Mouse (Mus musculus) kidney, embryonic 16.5 days (tissue): ENCODE measurements around the gene Vrk2. TPM values are rescaled to one million over a fixed set of nuclear protein-coding genes. Genes with fewer than 3 reads are reported as not detected.

ENCODE experiments used
- ATAC-seq: fragments of 200-750 bp; cut with Nextera tagmentation; 2 replicates; pipeline ENCODE4 v1.8.0; 2017; ENCODE audit warnings: moderate TSS enrichment; ENCODE audit not compliant: low FRiP score, low TSS enrichment
- H3K27ac ChIP-seq: fragments of 300-500 bp; sonication (generic); 2 replicates; pipeline ENCODE4 v1.5.1; 2014; ENCODE audit warnings: low read length
- H3K27me3 ChIP-seq: fragments of 300-500 bp; sonication (generic); 2 replicates; pipeline ENCODE4 v1.6.1; 2014; ENCODE audit warnings: low read length, control low read depth, mixed read lengths; ENCODE audit not compliant: insufficient read depth
- H3K36me3 ChIP-seq: fragments of 300-500 bp; sonication (generic); 2 replicates; pipeline ENCODE4 v1.6.1; 2014; ENCODE audit warnings: low read length, control low read depth, mixed read lengths; ENCODE audit not compliant: insufficient read depth
- H3K4me1 ChIP-seq: fragments of 300-500 bp; sonication (generic); 2 replicates; pipeline ENCODE4 v1.6.1; 2014; ENCODE audit warnings: low read length, control low read depth, mixed read lengths; ENCODE audit not compliant: insufficient read depth
- H3K4me2 ChIP-seq: fragments of 300-500 bp; sonication (generic); replicated peaks from 2 replicates; pipeline ENCODE4 v1.6.1; 2014; ENCODE audit warnings: low read depth, low read length
- H3K4me3 ChIP-seq: fragments of 300-500 bp; sonication (generic); 2 replicates; pipeline ENCODE4 v1.5.1; 2014; ENCODE audit warnings: mild to moderate bottlenecking, low read length
- H3K9ac ChIP-seq: fragments of 300-500 bp; sonication (generic); replicated peaks from 2 replicates; pipeline ENCODE4 v1.6.1; 2014; ENCODE audit warnings: low read length
- H3K9me3 ChIP-seq: fragments of 300-500 bp; sonication (generic); 2 replicates; pipeline ENCODE4 v1.6.1; 2016; ENCODE audit warnings: low read length, control low read depth
- WGBS: fragments of 180-500 bp; shearing (Covaris S2); extraction: QIAGEN DNeasy Blood & Tissue Kit; methylation state at CpG from one replicate; pipeline ENCODE4 v1.1.7; 2014; 5-methylcytosine and 5-hydroxymethylcytosine counted together
- polyA plus RNA-seq: library from polyadenylated mRNA; unstranded; fragments of >200 nt; fragmentation: Nextera tagmentation; extraction: Ambion mirVana; gene quantifications from 2 replicates; pipeline ENCODE4 v1.2.1, GENCODE M21; 2015

Gene Vrk2
- 17.5 and 18.6 TPM in 2 replicates for polyA plus RNA-seq

GRCm38 (mm10) chr11:26593061-26594059, at the start of gene Vrk2, which contains the start of gene Gm6899:
Vrk2 (minus strand) TSS chr11:26593999.
Gm6899 (plus strand) TSS chr11:26593241.
- peak within 1 kb of the TSS; percentile 56 for H3K4me2 ChIP-seq
- peaks cover 6% of the 10 kb centered on the region; the same call in 1 of the 2 replicates for H3K4me1 ChIP-seq
- H3K9me3 ChIP-seq, result no peaks in the 10 kb centered on the region
- H3K4me3 ChIP-seq, result peak within 1 kb of the TSS; percentile 82
- no peaks in the 10 kb centered on the region for H3K36me3 ChIP-seq
- peak within 1 kb of the TSS; percentile 76 for H3K27ac ChIP-seq
- ATAC-seq, result peak; percentile 100
- under 1% methylated on average over 60 of the region's 60 CpGs for WGBS
- H3K9ac ChIP-seq, result peak within 1 kb of the TSS; percentile 90
- no peaks in the 10 kb centered on the region for H3K27me3 ChIP-seq

- no peaks in the 10 kb centered on the region for H3K4me1 ChIP-seq
- no peaks in the 10 kb centered on the region for H3K27me3 ChIP-seq
- no peak overlapping the region for H3K9ac ChIP-seq
- no peak overlapping the region for H3K4me2 ChIP-seq
- 90% methylated on average over 1 of the region's 1 CpGs for WGBS
- H3K9me3 ChIP-seq, result no peaks in the 10 kb centered on the region
- no peaks in the 10 kb centered on the region for H3K36me3 ChIP-seq
- no peak for ATAC-seq
- no peak overlapping the region for H3K4me3 ChIP-seq
- H3K27ac ChIP-seq, result no peak overlapping the region
Observed at GRCm38 (mm10) chr11:26642141-26642540, 48.3 kb upstream of the Vrk2 start.

- Histone ChIP-seq H3K27me3 (no peaks in the 10 kb centered on the region), H3K9me3 (no peaks in the 10 kb centered on the region), H3K9ac (no peak overlapping the region), H3K27ac (no peak overlapping the region), H3K4me1 (no peaks in the 10 kb centered on the region), H3K4me2 (no peak overlapping the region), H3K4me3 (no peak overlapping the region), H3K36me3 (no peaks in the 10 kb centered on the region)
- ATAC-seq, result no peak; the same call in 1 of the 2 replicates
- WGBS, result 74% methylated on average over 8 of the region's 8 CpGs
Observed at GRCm38 (mm10) chr11:26640314-26640785, 46.6 kb upstream of the Vrk2 start.

DNA sequence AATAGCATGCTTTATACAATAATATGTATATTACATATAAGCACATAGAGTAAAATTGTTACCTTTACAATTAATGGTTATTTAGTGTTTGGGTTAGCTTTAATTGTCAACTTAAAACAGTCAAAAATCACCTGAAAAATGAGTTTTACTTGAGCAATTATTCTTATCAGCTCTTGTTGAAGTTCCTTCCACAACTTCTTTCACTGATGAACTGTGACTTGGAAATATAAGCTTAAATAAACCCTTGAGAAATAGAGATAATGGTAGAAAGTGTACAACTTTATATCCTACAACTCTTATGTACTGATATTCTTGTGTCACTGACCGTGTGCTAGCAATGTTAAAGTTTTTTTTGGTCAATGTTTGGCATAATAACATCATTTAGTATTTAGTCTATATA, 42.4 kb upstream of the Vrk2 start:
- H3K27me3 ChIP-seq, result no peaks in the 10 kb centered on the region
- no peak overlapping the region for H3K4me2 ChIP-seq
- 75% methylated on average over 1 of the region's 1 CpGs for WGBS
- no peaks in the 10 kb centered on the region for H3K4me1 ChIP-seq
- no peak overlapping the region for H3K9ac ChIP-seq
- no peak overlapping the region for H3K4me3 ChIP-seq
- no peak for ATAC-seq
- no peak overlapping the region for H3K27ac ChIP-seq
- H3K9me3 ChIP-seq, result no peaks in the 10 kb centered on the region
- H3K36me3 ChIP-seq, result no peaks in the 10 kb centered on the region

- H3K9ac ChIP-seq, result no peak overlapping the region
Observed at GRCm38 (mm10) chr11:26622727-26623126, 28.9 kb upstream of the Vrk2 start.

GRCm38 (mm10) chr11:26618475-26619223, 24.9 kb upstream of the Vrk2 start:
- WGBS, result 76% methylated on average over 2 of the region's 2 CpGs
- no peak for ATAC-seq
- Histone ChIP-seq H3K4me1 (no peaks in the 10 kb centered on the region), H3K4me3 (no peak overlapping the region), H3K9me3 (no peaks in the 10 kb centered on the region), H3K9ac (no peak overlapping the region), H3K27me3 (no peaks in the 10 kb centered on the region), H3K27ac (no peak overlapping the region), H3K36me3 (no peaks in the 10 kb centered on the region), H3K4me2 (no peak overlapping the region)

More at GRCm38 (mm10) chr11:26622727-26623126, 28.9 kb upstream of the Vrk2 start:
- no peaks in the 10 kb centered on the region for H3K9me3 ChIP-seq
- no peaks in the 10 kb centered on the region for H3K36me3 ChIP-seq
- H3K4me3 ChIP-seq, result no peak overlapping the region
- 77% methylated on average over 5 of the region's 5 CpGs for WGBS
- H3K27me3 ChIP-seq, result no peaks in the 10 kb centered on the region
- H3K27ac ChIP-seq, result no peak overlapping the region
- no peak overlapping the region for H3K4me2 ChIP-seq
- no peak for ATAC-seq
- H3K4me1 ChIP-seq, result no peaks in the 10 kb centered on the region

DNA sequence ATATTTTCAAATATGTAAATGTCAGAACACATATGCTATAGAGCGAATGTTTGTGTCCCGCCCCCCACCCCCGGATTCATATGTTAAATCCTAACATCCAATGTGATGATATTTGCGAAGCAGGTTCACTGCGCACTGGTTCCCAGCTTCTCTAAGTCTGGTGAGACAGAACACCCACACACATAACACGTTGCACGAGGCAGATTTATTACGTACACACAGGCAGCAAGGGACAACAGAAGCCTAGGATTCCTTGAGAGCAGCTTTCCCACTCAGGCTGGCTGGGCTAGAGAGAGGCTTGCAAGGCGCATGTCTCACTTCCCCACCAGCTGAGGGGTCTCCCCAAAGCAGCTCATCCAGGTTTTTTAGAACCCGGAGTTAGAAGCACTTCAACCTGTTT, 15.0 kb upstream of the Vrk2 start:
- Histone ChIP-seq H3K27me3 (no peaks in the 10 kb centered on the region), H3K9me3 (no peaks in the 10 kb centered on the region), H3K4me2 (no peak overlapping the region), H3K9ac (no peak overlapping the region), H3K36me3 (no peaks in the 10 kb centered on the region), H3K4me3 (no peak overlapping the region), H3K27ac (no peak overlapping the region), H3K4me1 (no peaks in the 10 kb centered on the region)
- WGBS, result 58% methylated on average over 10 of the region's 10 CpGs
- no peak for ATAC-seq

GRCm38 (mm10) chr11:26604061-26604655, 10.4 kb upstream of the Vrk2 start:
- no peak overlapping the region for H3K4me3 ChIP-seq
- H3K36me3 ChIP-seq, result no peaks in the 10 kb centered on the region
- H3K4me1 ChIP-seq, result no peaks in the 10 kb centered on the region
- no peaks in the 10 kb centered on the region for H3K27me3 ChIP-seq
- WGBS, result 100% methylated on average over 1 of the region's 1 CpGs
- no peak for ATAC-seq
- no peak overlapping the region for H3K27ac ChIP-seq
- no peak overlapping the region for H3K9ac ChIP-seq
- H3K9me3 ChIP-seq, result no peaks in the 10 kb centered on the region
- no peak overlapping the region for H3K4me2 ChIP-seq

- Histone ChIP-seq H3K4me3 (no peak overlapping the region), H3K36me3 (no peaks in the 10 kb centered on the region), H3K9ac (no peak overlapping the region), H3K27ac (no peak overlapping the region), H3K27me3 (no peaks in the 10 kb centered on the region), H3K4me1 (no peaks in the 10 kb centered on the region), H3K4me2 (no peak overlapping the region), H3K9me3 (no peaks in the 10 kb centered on the region)
- no peak for ATAC-seq
- whole genome bisulfite sequencing, result 92% methylated on average over 2 of the region's 2 CpGs
Observed at GRCm38 (mm10) chr11:26601571-26602175, 7.9 kb upstream of the Vrk2 start.
